Mouse (Mus musculus): ENCODE results near the gene Noxred1.
A peak's percentile ranks its signal among the peaks of the same experiment; 100 is the strongest.

DNA sequence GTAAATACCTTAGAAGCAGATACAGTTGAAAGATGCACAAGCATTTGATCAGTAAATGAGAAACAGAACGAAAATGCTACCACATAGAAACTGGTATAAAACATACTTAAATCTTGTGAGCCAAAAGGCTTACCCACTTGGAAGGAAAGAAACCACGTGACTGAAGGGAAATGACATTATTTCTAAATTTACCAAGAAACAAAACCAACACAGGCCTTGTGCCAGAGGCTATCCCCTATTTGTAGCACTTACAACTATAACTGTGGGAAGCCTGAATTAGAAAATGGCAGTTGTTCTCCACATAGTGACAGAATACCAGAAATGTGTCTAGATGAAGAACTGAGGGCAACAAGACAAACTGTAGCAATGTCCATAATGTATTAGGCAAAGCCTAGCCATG, 22.5 kb downstream of the Noxred1 start:
- TF ChIP-seq ZKSCAN1 (IDR thresholded peaks at IDR 0.05; ENCODE audit: borderline replicate concordance, low read depth, low read length) (no peak), CTCF (conservative IDR thresholded peaks at IDR 0.05 in 1 of 2, IDR thresholded peaks at IDR 0.05 in 1 of 2; ENCODE audit: low read depth in 2 of 2, low read length in 2 of 2) (no peak), NELFE (IDR thresholded peaks at IDR 0.05; ENCODE audit: low read depth, low read length) (no peak), ZMIZ1 (IDR thresholded peaks at IDR 0.05; ENCODE audit: low read depth, low read length) (no peak), UBTF (IDR thresholded peaks at IDR 0.05; ENCODE audit: low read depth, low read length) (no peak), SIN3A (IDR thresholded peaks at IDR 0.05; ENCODE audit: low read length) (no peak), RCOR1 (conservative IDR thresholded peaks at IDR 0.05; ENCODE audit: low read depth, low read length) (no peak), ETS1 (conservative IDR thresholded peaks at IDR 0.05; ENCODE audit: low read depth, low read length) (no peak), POLR2A (IDR thresholded peaks at IDR 0.05; ENCODE audit: low read depth, low read length) (no peak), ZC3H11A (IDR thresholded peaks at IDR 0.05; ENCODE audit: low read depth, low read length) (no peak), USF2 (conservative IDR thresholded peaks at IDR 0.05; ENCODE audit: low read depth, low read length) (peak; percentile 44), EP300 (IDR thresholded peaks at IDR 0.05; ENCODE audit: low read length) (no peak)

Measured in CH12.LX (cell line).